Comparison of ENCODE assay signal across 24 mouse cellular contexts in the genomic region with DNA sequence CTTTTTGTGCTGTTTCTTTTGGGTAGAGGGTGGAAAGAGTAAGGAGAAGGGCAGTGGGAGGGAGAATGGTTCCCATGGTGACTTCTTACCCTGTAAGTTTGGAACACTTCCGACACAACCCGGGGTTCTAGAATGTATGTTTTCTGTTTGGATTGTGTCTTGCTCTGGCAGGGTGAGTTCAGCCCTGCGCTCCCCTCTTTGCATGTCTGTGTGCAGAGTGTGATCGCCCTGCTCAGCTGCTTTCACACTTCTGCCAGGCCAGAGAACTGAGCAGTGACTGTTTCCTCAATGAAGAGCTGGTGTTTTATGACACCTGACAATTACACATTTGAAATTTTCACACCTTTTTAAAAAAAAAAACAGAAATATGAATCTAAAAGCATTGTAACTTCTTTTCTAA.
"Had no signal": no experiment of that assay in that cellular context is flagged by ENCODE, and none has a peak within 500 bp of the region (broad histone marks: within the 10 kb centered on the region; RNA-seq: fewer than 3 reads in every experiment).

No protein-coding gene starts in this region.

- H3K4me3 ChIP-seq: gastrocnemius, adult 2 months; heart, adult 2 months; heart, embryonic 12.5 days; hindbrain, embryonic 10.5 days; hindbrain, embryonic 13.5 days; hindbrain, embryonic 15.5 days; kidney, embryonic 15.5 days; limb, embryonic 13.5 days; limb, embryonic 15.5 days had no signal

- ATAC-seq: hindbrain, postnatal 0 days; intestine, embryonic 16.5 days had no signal

- DNase-seq: gastrocnemius, adult 2 months; gastrocnemius, postnatal 10 days; gastrocnemius, postnatal 25 days; heart, adult 2 months; heart, postnatal 10 days; heart, postnatal 4 days; kidney, adult 11 months; kidney, adult 2 months; kidney, adult 9 months; kidney, postnatal 14 days; kidney, postnatal 36 days; layer of hippocampus, adult 9-11 months; layer of hippocampus, postnatal 36 days; left cerebral cortex, postnatal 4 days had no signal

- H3K27ac ChIP-seq: gastrocnemius, adult 2 months; heart, adult 2 months; hindbrain, embryonic 10.5 days; hindbrain, embryonic 13.5 days; hindbrain, embryonic 15.5 days; hindbrain, postnatal 0 days; kidney, embryonic 15.5 days; kidney, postnatal 0 days; limb, embryonic 13.5 days; limb, embryonic 15.5 days had no signal

- H3K9ac ChIP-seq: heart, embryonic 12.5 days; hindbrain, embryonic 13.5 days; hindbrain, embryonic 15.5 days; kidney, embryonic 15.5 days; limb, embryonic 13.5 days; limb, embryonic 15.5 days had no signal

- H3K36me3 ChIP-seq: heart, embryonic 12.5 days; hindbrain, embryonic 10.5 days; hindbrain, embryonic 13.5 days; hindbrain, embryonic 15.5 days; kidney, embryonic 15.5 days; limb, embryonic 15.5 days had no signal

- H3K9me3 ChIP-seq: heart, embryonic 12.5 days; hindbrain, embryonic 10.5 days; hindbrain, embryonic 13.5 days; hindbrain, embryonic 15.5 days; kidney, embryonic 15.5 days; limb, embryonic 13.5 days; limb, embryonic 15.5 days had no signal

- H3K4me1 ChIP-seq: heart, embryonic 12.5 days; hindbrain, embryonic 10.5 days; hindbrain, embryonic 13.5 days; limb, embryonic 13.5 days; limb, embryonic 15.5 days had no signal

- H3K4me2 ChIP-seq: heart, embryonic 12.5 days; hindbrain, embryonic 13.5 days; hindbrain, embryonic 15.5 days; kidney, embryonic 15.5 days; limb, embryonic 13.5 days; limb, embryonic 15.5 days had no signal

- H3K27me3 ChIP-seq: heart, embryonic 12.5 days; hindbrain, embryonic 13.5 days; hindbrain, embryonic 15.5 days; kidney, embryonic 15.5 days; limb, embryonic 13.5 days; limb, embryonic 15.5 days had no signal
